Mouse (Mus musculus) ZHBTc4 (cell line): Measurements from ENCODE around the gene Taf12.
"Not testable (repeated sequence)": the region's sequence is repeated elsewhere in the genome, so short reads cannot be mapped to it uniquely, and the experiment has no call there.

Experiments
- DNase-seq: peaks from one replicate; pipeline ENCODE4 v3.0.0-alpha.2; 2011; ENCODE audit warnings: low read depth, low spot score

The Taf12 gene

GRCm38 (mm10) chr4:132269740-132270560, 4.2 kb upstream of the Taf12 start:
- DNase-seq, result peak; percentile 97

- peak; percentile 16 for DNase-seq
Measured at GRCm38 (mm10) chr4:132273166-132273565, 1.0 kb upstream of the Taf12 start.

DNA sequence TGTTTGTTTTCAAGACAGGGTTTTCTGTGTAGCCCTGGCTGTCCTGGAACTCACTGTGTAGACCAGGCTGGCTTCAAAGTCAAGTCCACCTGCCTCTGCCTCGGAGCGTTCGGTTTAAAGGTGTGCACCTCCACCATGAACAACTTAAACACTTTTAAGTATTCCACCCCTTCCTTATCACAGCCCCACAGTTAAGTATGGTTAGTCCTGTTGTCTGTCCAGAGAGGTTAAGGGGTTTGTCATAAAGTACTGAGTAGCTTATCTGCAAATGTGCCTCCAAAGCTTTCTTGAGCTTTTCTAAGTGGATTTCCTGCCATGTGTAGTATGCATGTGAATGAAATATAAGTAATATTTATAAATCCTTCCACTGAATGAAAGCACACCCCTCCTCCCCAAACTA, 1.8 kb downstream of the Taf12 start:
- no peak for DNase-seq

DNA sequence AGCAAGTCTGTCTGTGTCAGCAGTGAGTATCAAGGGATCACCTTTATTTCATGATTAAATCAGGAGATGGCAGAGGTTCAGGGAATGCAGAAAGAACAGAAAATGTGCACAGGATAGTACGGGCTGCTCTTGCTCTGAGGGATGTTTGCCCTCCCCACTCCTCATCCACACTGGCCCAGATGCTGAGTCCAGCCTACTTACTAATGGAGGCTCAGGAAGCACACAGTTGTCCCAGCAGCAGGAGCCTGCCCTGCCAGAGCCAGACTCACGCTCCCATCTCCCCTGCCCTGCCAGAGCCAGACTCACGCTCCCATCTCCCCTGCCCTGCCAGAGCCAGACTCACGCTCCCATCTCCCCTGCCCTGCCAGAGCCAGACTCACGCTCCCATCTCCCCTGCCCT, 14.7 kb downstream of the Taf12 start:
- peak; percentile 55 for DNase-seq

- DNase-seq, result peak; percentile 55
Measured at GRCm38 (mm10) chr4:132291056-132291455, 16.9 kb downstream of the Taf12 start.

DNA sequence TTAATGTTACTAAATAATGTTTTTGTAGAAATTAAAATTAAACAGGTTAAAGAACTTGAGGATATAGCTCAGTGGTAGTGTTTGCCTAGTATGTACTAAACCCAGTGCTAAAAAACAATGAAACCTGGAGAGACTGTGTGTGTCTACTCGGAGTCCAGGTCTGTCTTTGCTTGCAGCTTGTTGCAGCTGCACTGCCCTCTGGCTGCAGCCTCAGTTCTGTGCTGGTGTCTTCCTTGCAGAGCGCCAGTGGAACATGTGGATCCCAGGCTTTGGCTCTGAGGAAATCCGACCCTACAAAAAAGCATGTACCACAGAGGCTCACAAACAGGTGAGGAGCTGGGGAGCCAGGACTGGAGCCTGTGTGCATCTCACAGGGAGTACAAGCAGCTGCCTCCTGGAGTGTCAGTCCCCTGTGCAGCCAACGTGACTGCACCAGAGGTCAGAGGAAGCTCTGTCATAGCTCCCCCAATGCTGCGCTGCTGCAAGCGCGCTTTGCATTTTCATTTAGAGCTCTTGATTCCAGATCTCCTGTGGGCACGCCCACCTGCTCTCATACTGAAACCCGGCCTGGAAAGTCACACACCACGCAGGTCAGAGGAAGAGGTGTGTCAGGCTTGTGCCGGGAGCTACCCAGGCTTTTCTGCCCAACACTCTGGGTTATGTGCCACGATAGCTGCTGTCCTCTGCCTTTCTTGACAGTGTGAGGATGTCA, 17.6 kb downstream of the Taf12 start:
- DNase-seq, result peak; percentile 85

DNA sequence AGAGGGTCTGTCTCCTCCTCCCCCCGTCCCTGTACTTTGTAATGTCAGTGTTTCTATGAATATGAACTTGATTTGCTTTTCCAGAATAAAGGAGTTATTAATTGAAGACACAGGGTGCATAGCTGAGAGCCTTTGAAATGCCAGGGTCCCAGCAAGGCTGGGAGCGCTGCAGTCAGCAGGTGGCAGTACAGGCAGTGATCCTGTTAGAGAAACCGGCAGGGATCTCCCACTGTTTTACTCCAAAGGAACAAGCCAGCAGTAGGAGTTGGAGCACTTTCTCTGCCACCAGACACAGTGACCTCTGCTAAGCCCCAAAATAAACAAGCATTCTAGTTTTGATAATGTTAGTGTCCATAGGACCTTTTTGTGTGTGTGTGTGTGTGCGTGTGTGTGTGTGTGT, 18.8 kb downstream of the Taf12 start:
- DNase-seq, result peak; percentile 61

- DNase-seq, result no peak
Measured at GRCm38 (mm10) chr4:132293682-132294240, 19.6 kb downstream of the Taf12 start.

- DNase-seq, result peak; percentile 73
Measured at GRCm38 (mm10) chr4:132295696-132296390, 21.7 kb downstream of the Taf12 start.

DNA sequence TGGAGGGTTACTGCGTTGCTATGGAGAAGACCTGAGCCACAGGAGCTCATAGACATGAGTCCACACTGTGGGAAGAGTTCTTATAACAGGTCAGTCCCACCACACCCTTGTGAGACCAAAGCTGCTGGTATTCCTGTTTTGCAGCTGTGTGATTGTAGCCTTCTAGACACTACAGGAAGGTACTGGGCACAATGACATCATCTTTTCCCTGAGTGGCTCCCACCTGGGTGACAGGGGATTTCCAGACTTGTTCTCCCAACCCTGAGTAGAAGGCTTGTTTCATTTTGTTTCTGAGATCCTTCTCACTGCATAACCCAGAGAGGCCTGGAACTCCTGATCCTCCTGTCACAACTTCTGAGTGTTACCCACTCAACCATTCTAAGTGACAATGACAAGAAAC, 25.7 kb downstream of the Taf12 start:
- no peak for DNase-seq

GRCm38 (mm10) chr4:132301486-132301885, 27.3 kb downstream of the Taf12 start:
- no peak for DNase-seq

DNA sequence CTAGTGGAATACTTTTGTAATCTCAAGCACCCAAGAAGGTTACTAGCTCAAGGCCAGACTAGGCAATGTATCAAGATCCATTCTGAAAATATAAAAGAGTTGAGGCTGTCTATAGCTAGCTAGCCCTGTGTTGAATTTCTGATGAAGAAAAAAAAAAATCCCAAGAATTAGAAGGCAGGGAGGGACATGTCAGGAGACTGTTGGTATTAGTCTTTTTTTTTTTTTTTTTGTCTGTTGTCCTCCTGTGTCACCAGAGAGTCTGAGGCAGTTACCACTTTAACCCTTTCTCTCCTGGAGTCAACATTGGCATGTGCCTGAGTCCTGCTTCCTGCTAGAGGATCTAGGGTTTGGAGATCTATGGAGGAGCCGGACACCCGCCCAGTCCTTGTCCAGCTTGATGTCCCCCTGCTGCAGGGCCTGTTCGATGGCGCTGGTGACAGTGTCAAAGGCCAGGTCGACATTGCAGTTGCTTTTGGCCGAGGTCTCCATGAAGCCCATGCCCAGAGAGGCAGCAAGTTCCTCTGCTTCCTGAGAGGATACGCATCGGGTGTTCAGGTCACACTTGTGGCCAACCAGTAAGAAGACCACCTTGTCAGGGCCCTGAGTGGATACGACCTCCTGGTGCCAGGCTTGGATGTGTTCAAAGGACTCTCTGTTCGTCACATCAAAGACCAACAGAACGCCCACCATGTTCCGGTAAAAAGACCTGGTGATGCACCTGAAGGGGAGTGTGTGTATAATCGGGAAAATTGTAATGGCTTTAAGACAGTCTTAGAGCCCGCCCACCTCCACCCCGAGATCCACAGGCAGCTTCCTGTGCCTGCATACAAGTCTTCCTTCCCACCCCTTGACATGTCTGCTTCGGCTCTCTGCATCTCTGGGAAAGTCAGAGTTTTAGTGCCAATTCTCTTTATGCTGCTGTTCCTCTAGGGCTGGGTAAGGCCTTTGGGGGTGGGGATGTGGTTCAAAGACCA, 28.1 kb downstream of the Taf12 start:
- DNase-seq, result peak; percentile 53

DNA sequence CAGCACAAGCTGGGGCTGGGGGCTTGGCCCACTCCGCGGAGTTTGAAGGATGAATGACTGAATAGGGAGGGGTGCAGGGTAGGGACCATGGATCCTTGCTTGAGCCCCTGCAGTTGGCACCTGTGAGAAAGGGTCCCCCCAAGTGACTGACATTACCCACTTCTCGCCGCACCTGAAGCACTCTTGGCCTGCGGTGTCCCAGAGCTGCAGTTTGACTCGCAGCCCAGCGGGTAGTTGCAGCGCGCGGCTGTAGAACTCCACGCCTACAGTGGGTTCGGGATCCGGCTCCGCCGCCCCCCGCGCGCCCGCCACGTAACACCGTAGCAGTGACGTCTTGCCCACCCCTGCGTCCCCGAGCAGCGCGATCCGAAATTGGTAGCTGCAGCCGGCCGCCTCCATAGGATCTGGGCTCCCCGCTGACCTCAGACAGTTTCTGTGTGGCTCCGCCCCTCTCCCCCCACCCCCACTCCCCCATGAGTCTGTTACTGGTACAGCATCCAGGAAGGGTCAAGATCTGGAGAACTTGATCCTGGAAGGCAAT, 28.8 kb downstream of the Taf12 start, which contains the start of gene Rab42:
TSS of gene Rab42 (minus strand) at position 447 of the 541 bp plus-strand sequence.
- DNase-seq, result peak; percentile 88

DNA sequence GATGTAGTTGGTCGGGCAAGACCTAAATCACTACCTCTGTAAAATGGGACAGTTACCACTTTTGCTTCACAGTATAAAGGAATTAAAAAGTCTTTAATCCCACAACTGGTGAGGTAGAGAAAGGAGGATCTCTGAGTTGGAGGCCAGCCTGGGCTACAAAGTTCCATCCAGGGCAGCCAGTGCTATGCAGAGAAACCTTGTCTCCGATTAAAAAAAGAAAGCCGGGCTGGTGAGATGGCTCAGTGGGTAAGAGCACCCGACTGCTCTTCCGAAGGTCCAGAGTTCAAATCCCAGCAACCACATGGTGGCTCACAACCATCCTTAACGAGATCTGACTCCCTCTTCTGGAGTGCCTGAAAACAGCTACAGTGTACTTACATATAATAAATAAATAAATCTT, 29.3 kb downstream of the Taf12 start:
- DNase-seq, result not testable (repeated sequence)

DNA sequence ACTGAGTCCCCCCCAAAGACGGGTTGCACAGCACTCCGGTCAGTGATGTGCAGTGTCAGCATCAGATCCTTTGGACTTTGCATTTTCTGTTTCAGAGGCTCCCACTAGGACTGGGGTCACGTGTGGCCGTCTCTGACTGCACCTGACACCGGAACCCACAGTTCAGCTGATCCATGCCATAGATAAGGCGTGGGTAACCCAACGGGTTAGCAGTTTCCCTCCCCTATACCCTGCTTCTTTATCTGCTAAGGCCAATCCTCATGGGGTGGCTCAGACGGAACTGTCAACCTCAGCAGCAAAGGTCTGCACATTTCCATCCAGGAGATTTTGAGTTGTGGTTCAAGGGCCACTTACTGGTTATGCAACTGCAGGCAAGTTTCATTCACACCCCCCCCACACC, 31.1 kb downstream of the Taf12 start:
- DNase-seq, result no peak

DNA sequence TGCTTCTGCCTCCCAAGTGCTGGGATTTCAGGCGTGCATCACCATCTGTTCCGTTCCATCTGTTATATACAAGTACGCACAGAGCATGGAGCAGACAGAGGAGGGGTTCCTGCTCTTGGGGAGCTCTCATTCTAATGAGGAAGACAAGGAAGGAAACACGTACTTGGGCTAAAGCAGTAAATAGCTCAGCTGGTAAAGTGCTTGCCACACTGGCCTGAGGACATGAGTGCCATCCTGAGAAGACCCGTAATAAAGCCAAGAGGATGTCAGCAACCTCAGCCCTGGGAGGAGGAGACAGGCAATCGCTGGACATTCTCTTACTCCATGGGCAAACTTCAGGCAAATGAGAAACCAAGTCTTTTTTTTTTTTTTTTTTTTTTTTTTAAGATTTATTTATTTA, 31.8 kb downstream of the Taf12 start:
- no peak for DNase-seq

GRCm38 (mm10) chr4:132308437-132309139, 34.4 kb downstream of the Taf12 start:
- DNase-seq, result peak; percentile 95

DNA sequence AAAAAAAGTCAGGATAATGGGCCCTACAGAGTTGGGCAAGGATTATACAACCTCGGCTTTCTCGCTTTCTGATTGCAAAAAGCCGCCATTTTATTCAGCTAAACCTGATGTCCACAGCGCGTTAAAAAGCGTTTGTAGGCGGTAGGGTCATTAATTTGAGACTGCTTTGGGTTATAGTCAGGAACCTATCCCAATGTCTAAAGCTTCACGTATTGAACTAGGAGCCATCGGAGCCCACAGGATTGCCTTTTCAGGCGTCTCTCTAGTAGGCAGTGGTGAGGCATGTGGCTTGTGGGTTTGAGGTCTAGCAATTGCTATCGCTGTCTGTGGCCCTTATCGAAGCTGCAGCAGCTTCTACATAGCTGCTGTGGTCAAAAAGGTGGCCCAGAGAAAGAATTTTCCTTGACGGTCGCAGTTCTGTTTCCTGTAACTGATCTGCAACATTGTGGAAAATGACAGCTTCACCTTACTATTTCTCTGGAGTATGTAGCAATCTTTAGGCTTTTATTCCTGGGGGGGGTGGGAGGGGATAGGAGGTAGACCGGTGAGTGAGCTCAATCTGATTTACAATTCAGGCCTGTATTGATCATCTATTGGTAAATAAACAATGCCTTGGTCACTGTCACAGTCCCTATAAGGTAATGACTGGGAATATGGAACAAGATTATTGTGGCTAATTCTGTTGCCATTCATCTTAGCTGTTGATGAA, 35.1 kb downstream of the Taf12 start:
- no peak for DNase-seq

GRCm38 (mm10) chr4:132309849-132310472, 35.8 kb downstream of the Taf12 start:
- DNase-seq, result peak; percentile 77
